Mouse (Mus musculus) myocyte (in vitro differentiated cells): ENCODE measurements around the gene St6galnac3.

Source experiments
- MAX ChIP-seq: IDR thresholded peaks from one replicate; pipeline ENCODE4 v1.6.1; 2011; ENCODE audit warnings: low read depth, mild to moderate bottlenecking, control low read depth
- POLR2A ChIP-seq: IDR thresholded peaks from one replicate; pipeline ENCODE4 v1.6.1; 2011; ENCODE audit warnings: low read depth, mild to moderate bottlenecking, control low read depth, moderate library complexity; ENCODE audit not compliant: insufficient read length
- POLR2AphosphoS2 ChIP-seq: IDR thresholded peaks from one replicate; pipeline ENCODE4 v1.6.1; 2011; ENCODE audit warnings: low read depth, control low read depth; ENCODE audit not compliant: insufficient read length
- SRF ChIP-seq: IDR thresholded peaks from one replicate; pipeline ENCODE4 v1.6.1; 2011; ENCODE audit warnings: low read depth; ENCODE audit not compliant: control insufficient read depth, insufficient read length

DNA sequence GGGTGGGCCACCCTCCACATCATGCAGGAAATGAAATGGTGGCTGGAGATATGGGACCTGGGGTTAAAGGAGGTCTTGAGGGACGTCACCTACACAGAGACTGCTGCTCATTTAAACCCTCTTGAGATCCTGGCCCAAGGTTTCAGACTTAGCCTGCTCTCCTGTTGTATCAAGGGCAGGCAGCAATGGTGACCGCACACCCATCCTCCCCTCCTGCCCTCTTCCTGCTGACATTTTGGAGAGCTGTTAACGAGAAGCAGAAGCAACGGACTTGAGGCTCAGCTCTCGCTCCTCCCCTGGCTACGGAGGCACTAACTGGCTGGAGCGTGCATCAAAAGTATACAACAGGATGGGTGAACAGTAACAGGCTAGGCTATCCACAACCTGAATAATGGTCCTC is 7.2 kb downstream of the St6galnac3 start:
- TF ChIP-seq POLR2A (no peak), POLR2AphosphoS2 (no peak), SRF (no peak), MAX (no peak)
